Mouse (Mus musculus): Measurements from ENCODE around the gene Sorl1. TPM values are rescaled to one million over a fixed set of nuclear protein-coding genes. Genes with fewer than 3 reads are reported as not detected.

The Sorl1 gene
- polyA plus RNA-seq, 1 experiment, result 3.5 TPM

DNA sequence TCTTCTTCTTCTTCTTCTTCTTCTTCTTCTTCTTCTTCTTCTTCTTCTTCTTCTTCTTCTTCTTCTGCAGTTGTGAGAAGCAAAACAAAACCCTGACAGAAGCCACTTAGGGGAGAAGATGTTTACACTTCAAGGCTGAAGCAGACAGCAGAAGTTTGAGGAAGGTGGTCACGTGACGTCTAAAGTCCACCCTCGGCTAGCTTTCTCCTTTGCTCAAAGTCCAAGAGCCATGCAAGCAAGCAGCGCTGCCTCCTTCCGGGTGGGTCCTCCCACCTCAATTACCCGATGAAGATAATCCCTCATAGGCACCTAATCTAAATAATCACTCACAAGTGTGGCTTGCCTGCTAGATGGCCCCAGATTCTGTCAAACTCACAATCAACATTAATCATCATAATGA is 30.6 kb upstream of the Sorl1 start:
- Histone ChIP-seq H3K4me3 (ENCODE audit: insufficient read depth, low read length) (no peak overlapping the region), H3K27ac (ENCODE audit: insufficient read depth, low read length) (no peak overlapping the region), H3K4me1 (ENCODE audit: control insufficient read depth, insufficient read depth, low read length) (no peaks in the 10 kb centered on the region)
- TF ChIP-seq POLR2A (IDR thresholded peaks at IDR 0.05; ENCODE audit: low read depth, low read length), result no peak
- no peak for TF ChIP-seq CTCF (IDR thresholded peaks at IDR 0.05; ENCODE audit: borderline replicate concordance, insufficient read depth, low read length)

DNA sequence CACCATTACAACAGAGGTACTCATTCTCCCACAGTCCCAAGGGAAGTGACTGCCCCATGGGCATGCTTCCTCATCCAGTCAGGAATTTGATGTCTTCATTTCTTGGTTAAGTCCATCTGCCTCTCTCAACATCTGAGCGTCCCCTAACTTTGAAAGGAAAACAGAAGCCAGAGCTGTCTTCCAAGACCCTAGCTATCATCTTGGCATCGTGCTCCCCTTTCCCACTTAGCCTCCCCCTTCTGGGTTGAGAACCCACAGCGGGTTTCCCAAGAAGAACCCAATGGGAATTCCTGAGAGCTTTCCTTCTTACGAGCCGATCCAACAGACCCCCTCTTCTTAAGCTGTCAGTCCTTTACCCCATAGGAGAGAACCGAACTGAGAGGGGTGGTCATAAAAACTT is 24.7 kb upstream of the Sorl1 start:
- Histone ChIP-seq H3K4me3 (ENCODE audit: insufficient read depth, low read length) (no peak overlapping the region), H3K4me1 (ENCODE audit: control insufficient read depth, insufficient read depth, low read length) (no peaks in the 10 kb centered on the region), H3K27ac (ENCODE audit: insufficient read depth, low read length) (no peak overlapping the region)
- TF ChIP-seq CTCF (IDR thresholded peaks at IDR 0.05; ENCODE audit: borderline replicate concordance, insufficient read depth, low read length), result no peak
- no peak for TF ChIP-seq POLR2A (IDR thresholded peaks at IDR 0.05; ENCODE audit: low read depth, low read length)

DNA sequence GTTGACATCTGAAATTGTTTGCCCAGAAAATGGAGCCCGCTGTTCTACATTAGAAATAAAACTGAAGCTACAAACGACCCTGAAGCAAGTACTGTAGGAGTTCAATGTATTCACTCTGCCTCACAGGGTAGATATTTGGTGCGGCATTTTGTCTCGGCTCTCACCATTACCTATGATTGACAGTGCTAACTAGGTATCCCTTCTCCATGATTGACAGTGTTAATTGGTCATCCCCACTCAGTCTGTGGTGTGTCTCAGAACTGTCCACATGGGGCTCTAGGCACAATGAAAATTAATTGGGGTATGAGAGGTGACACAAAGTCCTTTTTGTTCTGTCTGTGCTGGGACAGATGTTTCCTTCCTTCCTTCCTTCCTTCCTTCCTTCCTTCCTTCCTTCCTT is 23.9 kb upstream of the Sorl1 start:
- TF ChIP-seq POLR2A (IDR thresholded peaks at IDR 0.05; ENCODE audit: low read depth, low read length) (no peak), CTCF (IDR thresholded peaks at IDR 0.05; ENCODE audit: borderline replicate concordance, insufficient read depth, low read length) (no peak)
- no peaks in the 10 kb centered on the region for H3K4me1 ChIP-seq (ENCODE audit: control insufficient read depth, insufficient read depth, low read length)

DNA sequence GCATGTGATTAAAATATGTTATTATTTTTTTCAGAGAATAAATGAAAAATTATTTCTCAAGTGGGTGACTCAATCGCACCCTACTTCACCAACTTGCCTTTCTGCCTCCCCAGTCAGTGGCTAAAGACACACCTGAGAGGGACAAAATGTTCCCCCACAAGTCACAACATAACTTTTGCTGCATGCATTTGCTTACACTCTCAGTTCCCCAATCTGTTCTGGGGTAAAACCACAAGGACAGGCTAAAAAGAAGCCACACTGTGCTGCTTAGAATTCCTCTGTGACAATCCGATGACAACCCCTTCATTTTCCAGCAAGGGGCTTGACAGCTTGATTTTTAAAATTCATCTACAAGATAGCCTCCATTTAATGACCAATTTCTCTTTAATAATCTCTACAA is 22.4 kb upstream of the Sorl1 start:
- Histone ChIP-seq H3K4me1 (ENCODE audit: control insufficient read depth, insufficient read depth, low read length) (no peaks in the 10 kb centered on the region), H3K27ac (ENCODE audit: insufficient read depth, low read length) (no peak overlapping the region), H3K4me3 (ENCODE audit: insufficient read depth, low read length) (no peak overlapping the region)
- TF ChIP-seq POLR2A (IDR thresholded peaks at IDR 0.05; ENCODE audit: low read depth, low read length) (no peak), CTCF (IDR thresholded peaks at IDR 0.05; ENCODE audit: borderline replicate concordance, insufficient read depth, low read length) (no peak)

More for the DNA sequence above, 23.9 kb upstream of the Sorl1 start:
- Histone ChIP-seq H3K27ac (ENCODE audit: insufficient read depth, low read length) (no peak overlapping the region), H3K4me3 (ENCODE audit: insufficient read depth, low read length) (no peak overlapping the region)

DNA sequence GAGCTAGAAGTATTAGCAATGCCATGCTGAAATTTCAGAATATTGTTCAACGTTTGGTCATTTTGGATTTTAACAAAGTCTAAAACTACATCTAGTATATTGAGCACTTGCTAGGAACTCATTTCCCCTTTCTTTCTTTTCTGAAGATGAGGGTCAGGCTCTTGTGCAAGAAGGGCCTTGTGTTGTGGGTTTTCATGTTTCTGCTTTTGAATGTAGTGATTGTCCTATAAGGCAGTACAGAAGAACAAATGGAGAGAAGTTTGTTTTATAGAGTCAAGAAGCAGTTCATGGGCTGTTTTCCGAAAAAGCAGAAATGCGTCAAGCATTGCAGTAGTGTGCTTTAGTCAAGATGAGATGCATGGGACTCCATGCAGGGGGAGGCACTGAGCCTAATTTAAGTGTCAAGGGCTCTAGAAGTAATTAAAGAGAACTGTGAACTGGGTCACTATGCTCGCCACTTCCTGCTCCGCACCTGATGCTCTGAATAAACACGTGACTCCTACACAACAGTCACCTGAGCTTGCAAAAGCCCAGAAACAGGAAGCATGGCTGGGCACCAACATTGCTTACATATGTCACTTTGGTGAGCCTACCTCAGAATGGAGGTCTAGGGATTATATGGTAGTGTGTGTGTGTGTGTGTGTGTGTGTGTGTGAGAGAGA is 17.6 kb upstream of the Sorl1 start:
- TF ChIP-seq POLR2A (IDR thresholded peaks at IDR 0.05; ENCODE audit: low read depth, low read length) (no peak), CTCF (IDR thresholded peaks at IDR 0.05; ENCODE audit: borderline replicate concordance, insufficient read depth, low read length) (no peak)
- Histone ChIP-seq H3K27ac (ENCODE audit: insufficient read depth, low read length) (no peak overlapping the region), H3K4me1 (ENCODE audit: control insufficient read depth, insufficient read depth, low read length) (no peaks in the 10 kb centered on the region), H3K4me3 (ENCODE audit: insufficient read depth, low read length) (no peak overlapping the region)

DNA sequence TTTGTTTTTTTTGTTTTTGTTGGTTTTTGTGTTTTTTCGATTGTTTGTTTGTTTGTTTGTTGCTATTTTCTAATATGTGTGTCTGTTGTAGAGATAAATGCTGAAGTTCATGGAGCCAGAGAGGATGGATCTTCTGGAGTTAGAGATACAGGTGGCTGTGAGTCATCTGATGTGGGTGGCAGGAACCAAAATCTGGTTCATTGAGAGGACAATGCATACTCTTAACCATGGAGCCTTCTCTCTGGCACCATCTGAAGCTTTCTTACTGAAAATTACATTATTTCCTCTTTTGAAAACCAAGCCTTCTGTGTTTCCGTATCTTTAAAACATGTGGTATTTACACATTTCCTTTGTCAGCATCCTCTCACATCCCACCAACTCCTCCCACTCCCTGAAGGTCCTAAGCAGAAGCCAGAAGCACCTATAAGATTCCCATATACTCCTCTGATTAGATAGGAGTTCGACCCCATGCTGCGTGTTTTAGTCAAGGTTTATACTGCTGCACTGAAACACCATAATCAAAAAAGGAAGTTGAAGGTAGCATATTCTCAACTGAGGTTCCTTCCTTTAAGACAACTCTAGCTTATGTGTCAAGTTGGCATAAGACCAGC is 14.3 kb upstream of the Sorl1 start:
- Histone ChIP-seq H3K27ac (ENCODE audit: insufficient read depth, low read length) (no peak overlapping the region), H3K4me1 (ENCODE audit: control insufficient read depth, insufficient read depth, low read length) (no peaks in the 10 kb centered on the region), H3K4me3 (ENCODE audit: insufficient read depth, low read length) (no peak overlapping the region)
- TF ChIP-seq CTCF (IDR thresholded peaks at IDR 0.05; ENCODE audit: borderline replicate concordance, insufficient read depth, low read length) (no peak), POLR2A (IDR thresholded peaks at IDR 0.05; ENCODE audit: low read depth, low read length) (no peak)

DNA sequence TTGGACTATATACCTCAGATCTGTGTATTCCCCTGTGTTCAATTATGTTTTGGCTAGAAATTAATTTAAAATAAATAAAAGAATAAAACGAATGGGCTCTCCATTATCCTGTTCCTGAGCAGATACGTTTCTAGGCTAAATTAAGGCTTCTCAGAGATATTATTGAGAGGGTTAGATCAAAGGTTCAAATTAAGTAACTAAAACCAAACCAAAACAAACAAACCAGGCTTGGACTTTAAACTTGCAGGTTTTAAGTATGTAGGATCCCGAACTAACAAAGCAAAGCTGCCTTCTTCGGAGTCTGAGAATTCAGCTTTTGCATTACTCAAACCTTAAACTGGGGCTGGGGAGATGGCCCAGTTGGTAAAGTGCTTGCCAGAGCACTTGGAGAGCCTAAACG is 13.5 kb upstream of the Sorl1 start:
- Histone ChIP-seq H3K4me1 (ENCODE audit: control insufficient read depth, insufficient read depth, low read length) (no peaks in the 10 kb centered on the region), H3K4me3 (ENCODE audit: insufficient read depth, low read length) (no peak overlapping the region), H3K27ac (ENCODE audit: insufficient read depth, low read length) (no peak overlapping the region)
- TF ChIP-seq POLR2A (IDR thresholded peaks at IDR 0.05; ENCODE audit: low read depth, low read length), result no peak
- TF ChIP-seq CTCF (IDR thresholded peaks at IDR 0.05; ENCODE audit: borderline replicate concordance, insufficient read depth, low read length), result no peak

DNA sequence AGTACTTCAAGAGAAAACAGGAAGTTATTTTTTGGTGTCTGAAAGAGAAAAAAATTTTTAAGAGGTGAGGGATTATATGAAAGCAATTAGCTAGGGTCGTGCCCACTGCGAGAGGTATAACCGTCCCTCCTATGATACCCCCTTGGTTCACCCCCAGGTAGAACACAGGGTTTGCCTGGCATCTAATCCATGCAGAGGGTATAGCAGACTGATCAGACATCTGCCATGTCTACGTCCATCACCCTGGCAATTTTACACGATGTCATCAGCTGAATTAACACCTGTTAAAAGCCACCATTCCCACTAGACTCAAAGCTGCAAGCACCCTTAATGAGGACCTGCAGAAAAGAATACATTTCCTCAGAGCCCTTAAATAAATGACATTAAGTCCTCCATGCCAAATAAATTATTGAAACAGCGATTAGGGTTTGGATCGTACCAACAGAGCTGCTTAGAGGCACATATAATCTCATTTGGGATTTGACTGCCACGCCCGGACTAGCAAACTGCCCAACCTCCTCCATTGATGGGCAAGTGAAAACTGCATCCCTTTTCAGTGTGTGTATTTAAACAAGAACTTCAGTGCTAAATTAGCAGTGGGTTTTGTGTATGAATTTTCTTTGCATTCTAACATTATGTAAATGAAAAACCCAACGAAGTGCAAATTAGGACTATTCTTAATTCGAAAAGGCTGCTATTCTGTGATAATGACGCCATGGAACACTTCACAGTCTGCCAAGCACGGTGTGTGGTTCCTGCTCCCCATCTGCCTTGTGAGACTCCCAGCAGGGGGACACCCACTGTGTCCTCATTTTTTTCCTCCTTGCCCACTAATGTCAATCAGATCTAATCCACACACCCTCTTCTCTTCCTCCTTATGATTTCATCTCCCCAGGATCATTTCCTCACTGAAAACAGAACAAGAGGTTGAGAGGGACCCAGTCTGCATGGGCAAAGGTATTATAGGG is 7.0 kb upstream of the Sorl1 start:
- no peaks in the 10 kb centered on the region for H3K4me1 ChIP-seq (ENCODE audit: control insufficient read depth, insufficient read depth, low read length)

DNA sequence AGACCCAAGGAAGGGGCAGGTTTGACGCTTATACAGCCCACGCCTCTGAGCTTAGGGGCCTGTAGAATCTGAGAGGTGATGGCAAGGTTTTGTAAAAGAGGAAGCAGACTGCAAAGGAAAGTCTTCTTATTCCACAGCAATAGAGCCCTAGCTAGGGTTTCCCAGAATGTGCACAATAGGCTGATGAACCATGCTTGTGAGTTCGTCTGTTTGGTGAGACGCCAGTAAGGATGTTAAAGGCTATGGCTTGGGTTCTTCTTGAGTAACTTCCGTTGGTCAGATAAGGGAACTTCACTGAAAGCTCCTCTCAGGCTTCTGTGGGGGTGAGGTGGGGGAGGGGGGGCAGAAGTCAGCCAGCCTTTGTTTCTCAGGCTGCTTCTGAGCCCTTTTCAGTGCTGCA is 3.9 kb upstream of the Sorl1 start:
- Histone ChIP-seq H3K4me1 (ENCODE audit: control insufficient read depth, insufficient read depth, low read length) (no peaks in the 10 kb centered on the region), H3K4me3 (ENCODE audit: insufficient read depth, low read length) (no peak overlapping the region), H3K27ac (ENCODE audit: insufficient read depth, low read length) (no peak overlapping the region)
- TF ChIP-seq CTCF (IDR thresholded peaks at IDR 0.05; ENCODE audit: borderline replicate concordance, insufficient read depth, low read length) (no peak), POLR2A (IDR thresholded peaks at IDR 0.05; ENCODE audit: low read depth, low read length) (no peak)

More for the DNA sequence above, 7.0 kb upstream of the Sorl1 start:
- TF ChIP-seq CTCF (IDR thresholded peaks at IDR 0.05; ENCODE audit: borderline replicate concordance, insufficient read depth, low read length) (no peak), POLR2A (IDR thresholded peaks at IDR 0.05; ENCODE audit: low read depth, low read length) (no peak)
- H3K27ac ChIP-seq (ENCODE audit: insufficient read depth, low read length), result no peak overlapping the region
- no peak overlapping the region for H3K4me3 ChIP-seq (ENCODE audit: insufficient read depth, low read length)
